Comparison of ENCODE assay signal across 11 mouse cellular contexts in the genomic region with DNA sequence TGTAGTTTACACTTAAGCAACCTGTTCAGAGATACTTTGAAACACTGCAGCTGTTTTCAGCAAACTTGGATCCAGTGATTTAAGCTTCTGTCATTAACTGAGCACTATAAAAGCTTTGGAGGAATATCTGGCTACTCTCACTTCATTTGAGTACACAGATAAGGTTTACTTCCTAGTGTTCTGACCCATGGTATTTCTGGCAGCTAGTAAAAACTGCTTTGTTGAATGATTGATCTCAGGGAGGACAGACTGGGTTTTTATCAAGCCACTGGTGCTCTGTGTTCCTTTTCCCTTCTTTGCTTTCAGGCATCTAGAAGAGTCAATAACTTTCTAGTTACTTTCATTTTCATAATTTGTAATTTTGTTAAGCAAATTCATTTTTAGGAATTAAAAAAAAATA.
"Had no signal": no experiment of that assay in that cellular context is flagged by ENCODE, and none has a peak within 500 bp of the region (broad histone marks: within the 10 kb centered on the region; RNA-seq: fewer than 3 reads in every experiment).

No protein-coding gene starts in this region.

- H3K4me1 ChIP-seq: limb, embryonic 10.5 days; liver, embryonic 13.5 days; midbrain, embryonic 15.5 days; neural tube, embryonic 12.5 days had no signal

- H3K4me2 ChIP-seq: liver, embryonic 13.5 days; midbrain, embryonic 15.5 days; neural tube, embryonic 12.5 days had no signal

- H3K27me3 ChIP-seq: liver, embryonic 13.5 days; midbrain, embryonic 15.5 days; neural tube, embryonic 12.5 days had no signal

- H3K9ac ChIP-seq: liver, embryonic 13.5 days; liver, postnatal 0 days; midbrain, embryonic 15.5 days; neural tube, embryonic 12.5 days had no signal

- H3K4me3 ChIP-seq: left cerebral cortex, adult 2 months; limb, embryonic 10.5 days; liver, embryonic 13.5 days; midbrain, embryonic 15.5 days; neural tube, embryonic 12.5 days had no signal

- H3K27ac ChIP-seq: left cerebral cortex, adult 2 months; limb, embryonic 10.5 days; liver, embryonic 13.5 days; midbrain, embryonic 15.5 days; neural tube, embryonic 12.5 days; stomach, postnatal 0 days had no signal

- DNase-seq: kidney, adult 9 months; kidney, postnatal 25 days; liver, embryonic 13.5 days; liver, postnatal 0 days; lung, postnatal 36 days; thymus, postnatal 4 days had no signal

- ATAC-seq: liver, postnatal 0 days; midbrain, embryonic 15.5 days had no signal

- H3K9me3 ChIP-seq: limb, embryonic 10.5 days; liver, embryonic 13.5 days; midbrain, embryonic 15.5 days; neural tube, embryonic 12.5 days had no signal
